Mouse (Mus musculus) ES-Bruce4 (cell line): ENCODE measurements at regions not wholly inside any gene's neighbourhood (a gene's known extent, or its start where the extent isn't known, plus 50 kb on each side); places are given as distances from the start of the nearest gene placed in this dataset.

Experiments used
- CTCF ChIP-seq: IDR thresholded peaks from one replicate; pipeline ENCODE4 v1.8.1; 2011; ENCODE audit warnings: low read depth, low read length
- POLR2A ChIP-seq: IDR thresholded peaks from one replicate; pipeline ENCODE4 v1.8.1; 2011; ENCODE audit warnings: low read length; ENCODE audit not compliant: insufficient read depth

DNA sequence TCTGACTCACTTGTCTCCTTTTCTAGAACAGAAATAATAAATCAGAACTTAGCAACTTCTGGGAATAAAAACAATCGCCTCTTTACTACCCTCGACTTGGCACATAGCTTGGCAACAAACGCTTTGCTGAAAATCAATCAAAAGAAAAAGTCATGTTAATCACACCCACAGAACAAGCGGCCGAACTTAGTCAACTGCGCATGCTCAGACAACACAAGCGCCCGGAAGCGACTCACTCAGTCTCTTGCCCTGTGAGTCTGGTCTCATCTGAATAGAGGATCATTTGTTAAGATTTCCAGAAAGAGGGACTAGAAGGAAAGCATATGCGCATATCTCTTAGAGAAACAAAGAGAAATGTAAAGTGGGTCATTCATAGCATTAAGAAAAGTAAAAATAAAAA, 375.8 kb downstream of the Gpd2 start:
- TF ChIP-seq CTCF, result no peak
- no peak for TF ChIP-seq POLR2A
